Mouse (Mus musculus): ENCODE measurements at regions not wholly inside any gene's neighbourhood (a gene's known extent, or its start where the extent isn't known, plus 50 kb on each side); places are given as distances from the start of the nearest gene placed in this dataset.

- DNase-seq = no peak
- intact Hi-C loops (cut with DNase I) = loop anchor here (10.0 kb wide), 1 partner anchor 241 kb away; no protein-coding TSS in a partner anchor
These were observed 97.3 kb upstream of the Cd180 start for GRCm38 (mm10) chr13:102596101-102596500.

GRCm38 (mm10) chr13:102598181-102598580, 95.2 kb upstream of the Cd180 start:
- intact Hi-C loops (cut with DNase I) = loop anchor here (10.0 kb wide), 1 partner anchor 243 kb away; no protein-coding TSS in a partner anchor
- no peak for DNase-seq

GRCm38 (mm10) chr13:102599602-102600001, 93.8 kb upstream of the Cd180 start:
- intact Hi-C loops (cut with DNase I) = loop anchor here (10.0 kb wide), 1 partner anchor 245 kb away; no protein-coding TSS in a partner anchor
- no peak for DNase-seq

GRCm38 (mm10) chr13:102600026-102600425, 93.3 kb upstream of the Cd180 start:
- DNase-seq = no peak
- intact Hi-C loops (cut with DNase I) = no loop called here

- intact Hi-C loops (cut with DNase I) = no loop called here
- DNase-seq = peak in 1 of 2 experiments; percentile 16
These were observed 68.9 kb upstream of the Cd180 start for GRCm38 (mm10) chr13:102624461-102624860.

- intact Hi-C loops (cut with DNase I) = no loop called here
- DNase-seq = peak; percentile 74 to 80
These were observed 68.1 kb upstream of the Cd180 start for GRCm38 (mm10) chr13:102625171-102625835.

- DNase-seq = no peak
- intact Hi-C loops (cut with DNase I) = no loop called here
These were observed 67.5 kb upstream of the Cd180 start for GRCm38 (mm10) chr13:102625836-102626340.

GRCm38 (mm10) chr13:102627786-102628185, 65.6 kb upstream of the Cd180 start:
- intact Hi-C loops (cut with DNase I) = no loop called here
- no peak for DNase-seq

- DNase-seq = no peak
- intact Hi-C loops (cut with DNase I) = no loop called here
These were observed 64.2 kb upstream of the Cd180 start for GRCm38 (mm10) chr13:102629176-102629575.

- intact Hi-C loops (cut with DNase I) = no loop called here
- no peak for DNase-seq
These were observed 59.0 kb upstream of the Cd180 start for GRCm38 (mm10) chr13:102634236-102634957.

GRCm38 (mm10) chr13:102636032-102636431, 57.3 kb upstream of the Cd180 start:
- intact Hi-C loops (cut with DNase I) = no loop called here

GRCm38 (mm10) chr13:102637059-102637458, 56.3 kb upstream of the Cd180 start:
- no peak for DNase-seq
- intact Hi-C loops (cut with DNase I) = no loop called here

More at GRCm38 (mm10) chr13:102636032-102636431, 57.3 kb upstream of the Cd180 start:
- no peak for DNase-seq

- no peak for DNase-seq
- intact Hi-C loops (cut with DNase I) = loop anchor here (10.0 kb wide), 2 partner anchors 315 to 645 kb away; no protein-coding TSS in a partner anchor
These were observed 53.7 kb upstream of the Cd180 start for GRCm38 (mm10) chr13:102639651-102640050.

- DNase-seq = no peak
- intact Hi-C loops (cut with DNase I) = loop anchor here (10.0 kb wide), 2 partner anchors 315 to 645 kb away; no protein-coding TSS in a partner anchor
These were observed 53.2 kb upstream of the Cd180 start for GRCm38 (mm10) chr13:102640171-102640570.
